Mouse (Mus musculus) liver, postnatal 0 days (tissue): ENCODE measurements around the gene Lhfpl5. TPM values are rescaled to one million over a fixed set of nuclear protein-coding genes. Genes with fewer than 3 reads are reported as not detected.

ENCODE experiments used
- ATAC-seq: fragments of 200-750 bp; cut with Nextera tagmentation; 2 replicates; pipeline ENCODE4 v1.8.0; 2017; ENCODE audit warnings: mild to moderate bottlenecking, moderate library complexity
- DNase-seq: peaks from one replicate; pipeline ENCODE4 v3.0.0-alpha.2; 2016
- H3K27ac ChIP-seq: fragments of 300-500 bp; sonication (generic); 2 replicates; pipeline ENCODE4 v1.5.1; 2014; ENCODE audit warnings: antibody characterized with exemption, moderate library complexity, mild to moderate bottlenecking, low read depth
- H3K27me3 ChIP-seq: fragments of 300-500 bp; sonication (generic); 2 replicates; pipeline ENCODE4 v1.6.1; 2014; ENCODE audit warnings: low read length, control low read depth, mixed read lengths; ENCODE audit not compliant: insufficient read depth
- H3K36me3 ChIP-seq: fragments of 300-500 bp; sonication (generic); replicated peaks from 2 replicates; pipeline ENCODE4 v1.6.1; 2014; ENCODE audit warnings: mild to moderate bottlenecking, control low read depth, low read length, moderate library complexity, mixed read lengths; ENCODE audit not compliant: insufficient read depth
- H3K4me1 ChIP-seq: fragments of 300-500 bp; sonication (generic); 2 replicates; pipeline ENCODE4 v1.6.1; 2014; ENCODE audit warnings: antibody characterized with exemption, mild to moderate bottlenecking, control low read depth; ENCODE audit not compliant: insufficient read depth
- H3K4me2 ChIP-seq: fragments of 300-500 bp; sonication (generic); 2 replicates; pipeline ENCODE4 v1.6.1; 2014; ENCODE audit warnings: low read depth, mild to moderate bottlenecking, low read length, moderate library complexity, mixed read lengths
- H3K4me3 ChIP-seq: fragments of 300-500 bp; sonication (generic); 2 replicates; pipeline ENCODE4 v1.5.1; 2014; ENCODE audit warnings: low read depth, low read length
- H3K9ac ChIP-seq: fragments of 300-500 bp; sonication (generic); replicated peaks from 2 replicates; pipeline ENCODE4 v1.6.1; 2014; ENCODE audit warnings: mild to moderate bottlenecking, moderate library complexity
- H3K9me3 ChIP-seq: fragments of 300-500 bp; sonication (generic); 2 replicates; pipeline ENCODE4 v1.6.1; 2016; ENCODE audit warnings: mild to moderate bottlenecking, control low read depth, low read length, mixed read lengths
- CTCF ChIP-seq: sonication (generic); IDR thresholded peaks from 2 replicates; pipeline ENCODE4 v1.5.1; 2016; ENCODE audit warnings: antibody characterized with exemption, low read depth
- EP300 ChIP-seq: IDR thresholded peaks from 2 replicates; pipeline ENCODE4 v1.6.1; 2016; ENCODE audit warnings: antibody characterized with exemption, low read depth, mild to moderate bottlenecking
- WGBS: fragments of 180-500 bp; shearing (Covaris S2); extraction: QIAGEN DNeasy Blood & Tissue Kit; methylation state at CpG from one replicate; pipeline ENCODE4 v1.1.7; 2014; ENCODE audit not compliant: insufficient replicate concordance; 5-methylcytosine and 5-hydroxymethylcytosine counted together
- polyA plus RNA-seq: library from polyadenylated mRNA; unstranded; fragments of >200 nt; fragmentation: Nextera tagmentation; extraction: Ambion mirVana; gene quantifications from 2 replicates; pipeline ENCODE4 v1.2.1, GENCODE M21; 2015

Gene Lhfpl5
- polyA plus RNA-seq, 1 experiment from 2014 or later: not detected

DNA sequence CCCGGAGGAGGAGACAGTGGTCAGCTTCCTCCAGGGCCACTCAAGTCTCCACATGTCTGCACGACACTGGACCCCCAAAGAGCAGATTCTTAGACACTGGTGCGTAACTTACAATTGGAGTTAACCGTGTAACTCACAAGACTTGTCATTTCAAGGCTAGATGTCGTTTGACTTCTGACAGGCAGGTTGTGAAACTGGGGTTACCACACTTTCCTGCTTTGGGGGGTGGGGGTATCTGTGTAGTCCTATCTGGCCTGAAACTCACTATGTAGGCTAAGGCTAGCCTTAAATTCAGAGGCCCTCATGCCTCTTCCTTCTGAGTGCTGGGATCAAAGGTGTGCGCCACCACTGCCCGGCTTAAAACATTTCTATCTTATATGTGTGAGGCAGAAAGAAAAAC is 42.9 kb upstream of the Lhfpl5 start:
- no peaks in the 10 kb centered on the region for H3K36me3 ChIP-seq
- no peaks in the 10 kb centered on the region for H3K27me3 ChIP-seq
- DNase-seq (no peak), ATAC-seq (no peak)
- 57% methylated on average over 7 of the region's 7 CpGs for WGBS
- TF ChIP-seq EP300: no peak
- no peak for TF ChIP-seq CTCF
- H3K9ac ChIP-seq: no peak overlapping the region
- H3K9me3 ChIP-seq: no peaks in the 10 kb centered on the region
- peak overlapping the region; percentile 30; the same call in 1 of the 2 replicates for H3K4me2 ChIP-seq
- peaks cover 8% of the 10 kb centered on the region for H3K4me1 ChIP-seq
- no peak overlapping the region for H3K27ac ChIP-seq
- no peak overlapping the region for H3K4me3 ChIP-seq

DNA sequence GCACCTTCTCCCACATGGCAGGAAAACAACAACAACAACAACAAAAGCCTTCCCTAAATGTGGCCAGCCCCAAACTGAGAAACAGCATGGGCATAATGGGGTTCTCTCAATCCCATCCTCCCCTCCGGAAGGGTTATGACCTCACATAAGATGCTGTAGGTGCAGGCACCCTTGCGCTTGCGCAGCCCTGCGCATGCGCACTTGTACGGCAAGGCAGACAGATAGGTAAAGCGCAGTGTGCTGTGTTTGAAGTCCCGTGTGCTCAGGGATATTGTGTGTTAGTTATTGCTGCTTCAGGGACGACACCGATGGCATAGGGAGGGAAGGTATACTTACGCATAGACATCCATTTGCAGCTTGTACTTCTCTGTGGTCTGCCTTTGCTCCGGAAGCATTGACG is 42.1 kb upstream of the Lhfpl5 start:
- H3K27ac ChIP-seq: no peak overlapping the region
- no peak overlapping the region for H3K9ac ChIP-seq
- H3K4me2 ChIP-seq: no peak overlapping the region
- no peaks in the 10 kb centered on the region for H3K27me3 ChIP-seq
- ATAC-seq (no peak), DNase-seq (no peak)
- H3K4me1 ChIP-seq: peaks cover 5% of the 10 kb centered on the region; the same call in 1 of the 2 replicates
- TF ChIP-seq EP300 (no peak), CTCF (no peak)
- H3K4me3 ChIP-seq: no peak overlapping the region
- 85% methylated on average over 13 of the region's 13 CpGs for WGBS
- H3K36me3 ChIP-seq: no peaks in the 10 kb centered on the region
- no peaks in the 10 kb centered on the region for H3K9me3 ChIP-seq

DNA sequence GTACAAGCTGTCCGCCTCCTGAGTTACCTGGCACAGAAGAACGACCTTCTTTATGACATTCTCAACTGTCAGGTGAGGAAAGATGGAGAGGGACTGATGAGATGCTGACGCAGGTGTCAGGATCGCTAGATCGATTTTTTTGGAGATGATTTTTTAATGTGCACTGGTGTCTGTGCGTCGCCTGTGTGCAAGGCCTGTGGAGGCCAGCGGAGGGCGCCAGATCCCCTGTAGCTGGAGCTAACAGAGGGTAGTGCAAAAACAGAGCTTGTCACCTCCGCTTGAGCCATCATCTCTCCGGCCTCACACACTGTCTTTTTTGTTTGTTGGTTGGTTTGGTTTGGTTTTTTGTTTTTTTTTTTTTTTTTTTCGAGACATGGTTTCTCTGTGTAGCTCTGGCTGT is 37.6 kb upstream of the Lhfpl5 start:
- Histone ChIP-seq H3K4me2 (no peak overlapping the region), H3K9me3 (peaks cover 5% of the 10 kb centered on the region; the same call in 1 of the 2 replicates), H3K4me1 (no peaks in the 10 kb centered on the region), H3K27ac (no peak overlapping the region), H3K27me3 (no peaks in the 10 kb centered on the region), H3K36me3 (no peaks in the 10 kb centered on the region), H3K4me3 (no peak overlapping the region), H3K9ac (no peak overlapping the region)
- no peak for DNase-seq
- 47% methylated on average over 12 of the region's 12 CpGs for WGBS
- no peak for ATAC-seq
- TF ChIP-seq EP300: no peak
- 0 out of 2 replicates have a peak, but pooled peaks have one; percentile 20 for TF ChIP-seq CTCF

DNA sequence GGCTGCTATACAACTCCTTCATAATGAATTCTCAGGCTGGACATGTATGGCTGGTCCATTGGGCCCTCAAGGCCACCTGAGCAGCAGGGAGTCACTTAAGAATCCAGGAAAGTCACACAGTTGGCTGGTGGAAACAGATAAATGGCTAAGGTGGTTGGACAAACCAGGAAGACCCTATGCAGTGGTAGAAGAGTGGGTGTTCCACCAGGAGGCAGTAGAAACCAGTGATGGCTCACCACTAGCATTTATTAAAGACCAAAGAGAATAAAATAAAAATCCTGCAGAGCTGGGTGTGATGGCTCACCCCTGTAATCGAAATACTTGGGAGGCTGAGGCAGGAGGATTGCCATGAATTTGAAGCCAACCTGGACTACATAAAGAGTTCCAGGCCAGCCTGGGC is 28.5 kb upstream of the Lhfpl5 start:
- H3K27me3 ChIP-seq: no peaks in the 10 kb centered on the region
- no peak for TF ChIP-seq CTCF
- TF ChIP-seq EP300: no peak
- no peak overlapping the region for H3K4me3 ChIP-seq
- H3K4me1 ChIP-seq: no peaks in the 10 kb centered on the region
- H3K27ac ChIP-seq: no peak overlapping the region
- 75% methylated on average over 1 of the region's 1 CpGs for WGBS
- no peak overlapping the region for H3K9ac ChIP-seq
- no peak overlapping the region for H3K4me2 ChIP-seq
- H3K9me3 ChIP-seq: no peaks in the 10 kb centered on the region
- ATAC-seq (no peak), DNase-seq (no peak)
- H3K36me3 ChIP-seq: no peaks in the 10 kb centered on the region

DNA sequence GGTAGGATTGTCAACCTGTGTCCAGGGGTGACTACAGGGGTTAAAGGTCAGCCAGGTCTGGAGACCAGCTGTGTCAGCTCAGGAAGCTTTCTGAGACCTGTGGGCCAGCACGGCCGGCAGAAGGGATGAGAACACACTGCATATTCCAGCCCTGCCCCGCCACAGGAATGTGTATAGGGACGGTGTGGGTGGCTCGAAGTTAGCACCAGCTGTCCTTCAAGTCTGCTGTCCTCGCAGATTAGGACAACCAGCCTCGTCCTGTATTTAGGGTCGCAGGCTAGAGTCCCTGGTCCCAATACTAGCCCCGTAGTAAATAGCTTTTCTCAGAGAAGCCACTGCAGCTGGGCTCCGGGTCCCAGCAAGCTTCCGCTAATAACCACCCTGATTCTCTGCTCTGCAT is 26.9 kb upstream of the Lhfpl5 start:
- Histone ChIP-seq H3K27me3 (no peaks in the 10 kb centered on the region), H3K4me2 (no peak overlapping the region), H3K36me3 (no peaks in the 10 kb centered on the region), H3K27ac (no peak overlapping the region), H3K9me3 (no peaks in the 10 kb centered on the region), H3K4me3 (no peak overlapping the region), H3K9ac (no peak overlapping the region), H3K4me1 (no peaks in the 10 kb centered on the region)
- TF ChIP-seq CTCF (no peak), EP300 (no peak)
- DNase-seq (no peak), ATAC-seq (no peak)
- 70% methylated on average over 11 of the region's 11 CpGs for WGBS

DNA sequence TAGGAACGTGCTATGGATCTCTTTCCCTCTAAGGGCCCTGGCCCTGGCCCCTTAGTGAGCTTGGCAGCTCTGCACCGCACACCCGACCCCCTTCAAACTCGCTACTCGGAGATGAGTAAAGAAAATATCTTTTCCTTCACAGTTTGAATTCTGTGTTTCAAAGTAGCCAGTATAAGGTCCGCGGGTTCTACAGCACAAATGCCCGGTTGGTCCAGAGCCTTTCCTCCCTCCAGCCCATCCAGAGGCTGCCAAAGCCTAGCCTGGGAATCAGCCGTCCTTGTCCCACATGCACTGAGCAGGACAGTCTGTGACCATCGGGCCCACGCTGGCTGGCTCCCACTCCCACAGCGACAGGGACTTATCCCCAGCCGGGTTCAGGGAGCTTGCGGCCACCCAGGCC is 26.3 kb upstream of the Lhfpl5 start, which contains the start of gene Clpsl2:
Gene Clpsl2 (plus strand): TSS at position 301 of the 400 bp plus-strand sequence.
- Histone ChIP-seq H3K9ac (no peak within 1 kb of the TSS), H3K4me3 (no peak within 1 kb of the TSS), H3K36me3 (no peaks in the 10 kb centered on the region), H3K4me1 (no peaks in the 10 kb centered on the region), H3K4me2 (no peak within 1 kb of the TSS), H3K27ac (no peak within 1 kb of the TSS), H3K9me3 (no peaks in the 10 kb centered on the region), H3K27me3 (no peaks in the 10 kb centered on the region)
- ATAC-seq (no peak), DNase-seq (no peak)
- 75% methylated on average over 14 of the region's 14 CpGs for WGBS
- TF ChIP-seq CTCF (no peak), EP300 (no peak)
